Mouse (Mus musculus): ENCODE data around the gene Ankub1. TPM values are rescaled to one million over a fixed set of nuclear protein-coding genes. Genes with fewer than 3 reads are reported as not detected.
A peak's percentile ranks its signal among the peaks of the same experiment; 100 is the strongest.

The Ankub1 gene
- total RNA-seq, 1 experiment from 2014 or later: not detected

DNA sequence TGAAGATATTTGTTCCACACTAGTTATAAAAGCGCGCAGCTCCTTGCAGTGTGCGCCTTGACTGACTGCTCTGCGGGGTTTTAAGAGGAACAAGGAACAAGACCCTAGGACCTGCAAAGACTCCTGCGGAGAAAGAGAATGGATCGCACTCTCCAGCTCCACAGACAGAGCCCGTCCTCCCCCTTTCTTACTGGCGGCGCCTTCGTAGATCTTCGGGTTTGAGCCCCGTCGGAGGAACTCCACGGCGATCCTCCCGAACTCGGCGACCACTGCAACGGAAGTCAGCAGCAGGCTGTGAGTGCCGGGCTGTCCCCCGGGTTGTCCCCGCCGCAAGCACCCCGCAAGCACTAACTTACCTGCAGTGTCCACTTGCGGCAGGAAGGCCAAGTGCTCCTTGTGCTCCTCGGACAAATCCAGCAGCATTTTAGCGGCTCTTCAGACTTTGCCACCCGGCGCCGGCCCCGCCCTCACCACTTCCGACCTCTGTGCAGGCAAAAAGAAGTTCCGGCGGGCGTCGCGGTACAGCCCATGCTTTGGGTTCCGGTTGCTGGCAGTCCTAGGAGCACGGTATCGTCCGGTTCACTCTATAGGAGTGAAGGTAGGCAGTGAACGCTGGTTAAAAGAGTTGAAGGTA is 41.3 kb downstream of the Ankub1 start, which contains the start of gene Commd2:
Commd2 (minus strand) TSS at position 485 of the 634 bp plus-strand sequence.
- peak; percentile 97 for ATAC-seq (replicated peaks; ENCODE audit: low read depth, poor library complexity, severe bottlenecking)

- ATAC-seq (replicated peaks; ENCODE audit: low read depth, poor library complexity, severe bottlenecking): no peak
Measured at GRCm38 (mm10) chr3:57643191-57643590, 49.4 kb downstream of the Ankub1 start.

GRCm38 (mm10) chr3:57637596-57637995 is 55.0 kb downstream of the Ankub1 start:
- ATAC-seq (replicated peaks; ENCODE audit: low read depth, poor library complexity, severe bottlenecking): no peak

- no peak for ATAC-seq (replicated peaks; ENCODE audit: low read depth, poor library complexity, severe bottlenecking)
Measured at GRCm38 (mm10) chr3:57634763-57635487, 57.7 kb downstream of the Ankub1 start.

- no peak for ATAC-seq (replicated peaks; ENCODE audit: low read depth, poor library complexity, severe bottlenecking)
Measured at GRCm38 (mm10) chr3:57626954-57627513, 65.6 kb downstream of the Ankub1 start.

- peak; percentile 90 for ATAC-seq (replicated peaks; ENCODE audit: low read depth, poor library complexity, severe bottlenecking)
Measured at GRCm38 (mm10) chr3:57625275-57625997, 67.2 kb downstream of the Ankub1 start.

GRCm38 (mm10) chr3:57619718-57620117 is 72.9 kb downstream of the Ankub1 start:
- no peak for ATAC-seq (replicated peaks; ENCODE audit: low read depth, poor library complexity, severe bottlenecking)

GRCm38 (mm10) chr3:57615652-57616051 is 76.9 kb downstream of the Ankub1 start:
- ATAC-seq (replicated peaks; ENCODE audit: low read depth, poor library complexity, severe bottlenecking): no peak

GRCm38 (mm10) chr3:57612430-57612997 is 80.1 kb downstream of the Ankub1 start:
- ATAC-seq (replicated peaks; ENCODE audit: low read depth, poor library complexity, severe bottlenecking): no peak

DNA sequence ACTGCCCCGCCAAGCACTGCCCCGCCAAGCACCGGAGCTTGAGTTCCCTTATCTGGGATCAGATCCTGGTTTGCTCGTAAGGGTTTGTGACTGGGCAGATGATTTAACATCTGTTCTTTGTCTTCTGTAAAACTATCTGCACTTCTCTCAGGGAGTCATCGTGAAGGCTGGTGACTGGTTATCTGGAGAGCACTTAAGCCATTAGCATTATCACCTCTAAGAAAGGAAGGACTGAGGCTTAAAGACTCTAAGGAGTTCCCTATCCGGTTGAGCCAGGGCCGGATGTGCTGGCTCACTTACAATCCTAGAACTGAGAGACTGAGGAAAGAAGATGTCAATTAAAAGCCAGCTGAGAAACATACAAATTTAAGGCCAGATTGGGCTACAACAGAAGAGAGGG is 80.8 kb downstream of the Ankub1 start:
- ATAC-seq (replicated peaks; ENCODE audit: low read depth, poor library complexity, severe bottlenecking): no peak

Other genes with a start within 250 kb of the Ankub1 start
- 0.19 TPM in 1 of 2 replicates, not detected in the other for gene Wwtr1, start 116.9 kb downstream of the Ankub1 start, total RNA-seq (2017)
- 17.9 and 24.4 TPM in 2 replicates for gene Commd2, start 41.1 kb downstream of the Ankub1 start, total RNA-seq (2017)
- gene Rnf13, start 43.3 kb upstream of the Ankub1 start, total RNA-seq (2017): 59.4 and 61.1 TPM in 2 replicates
- 0.39 and 0.41 TPM in 2 replicates for gene Pfn2, start 155.3 kb upstream of the Ankub1 start, total RNA-seq (2017)